Mouse (Mus musculus): ENCODE data around the gene Amph. TPM values are rescaled to one million over a fixed set of nuclear protein-coding genes. Genes with fewer than 3 reads are reported as not detected.

Amph gene
- total and polyA plus RNA-seq, 2 experiments from 2014 or later = 67.8 to 118 TPM

DNA sequence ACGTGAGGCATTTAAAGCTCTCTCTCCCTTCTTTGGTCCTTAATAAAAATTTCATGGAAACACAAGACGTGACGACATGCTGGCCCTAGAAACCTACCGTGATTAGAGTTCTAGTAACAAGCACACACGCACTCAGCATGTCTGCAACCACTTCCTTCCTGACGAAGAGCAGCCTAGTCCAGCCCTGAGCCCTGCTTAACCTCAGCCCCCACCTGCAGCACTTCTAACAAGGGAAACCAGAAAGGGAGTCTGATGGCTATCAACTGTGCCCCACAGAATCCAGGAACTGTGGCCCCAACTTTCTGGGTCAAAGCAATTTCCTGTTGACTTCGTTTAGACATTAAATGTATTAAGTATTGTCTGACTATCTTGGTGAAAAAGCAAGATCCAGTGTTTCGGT is 234.3 kb downstream of the Amph start:
- H3K36me3 ChIP-seq (ENCODE audit: insufficient read depth) = no peaks in the 10 kb centered on the region
- no peaks in the 10 kb centered on the region for H3K4me1 ChIP-seq (ENCODE audit: insufficient read depth)
- WGBS = 82% methylated on average over 8 of the region's 8 CpGs
- H3K27me3 ChIP-seq (ENCODE audit: insufficient read depth, low read length) = no peaks in the 10 kb centered on the region
- H3K27ac ChIP-seq (ENCODE audit: low read depth, low read length) = no peak overlapping the region
- H3K9me3 ChIP-seq (ENCODE audit: low read length) = no peaks in the 10 kb centered on the region
- no peak overlapping the region for H3K9ac ChIP-seq
- H3K4me2 ChIP-seq (ENCODE audit: low read depth) = no peak overlapping the region
- ATAC-seq (no peak), DNase-seq (no peak)
- TF ChIP-seq CTCF (IDR thresholded peaks at IDR 0.05; ENCODE audit: low read depth) = no peak
- no peak overlapping the region for H3K4me3 ChIP-seq (ENCODE audit: low read depth, low read length)

DNA sequence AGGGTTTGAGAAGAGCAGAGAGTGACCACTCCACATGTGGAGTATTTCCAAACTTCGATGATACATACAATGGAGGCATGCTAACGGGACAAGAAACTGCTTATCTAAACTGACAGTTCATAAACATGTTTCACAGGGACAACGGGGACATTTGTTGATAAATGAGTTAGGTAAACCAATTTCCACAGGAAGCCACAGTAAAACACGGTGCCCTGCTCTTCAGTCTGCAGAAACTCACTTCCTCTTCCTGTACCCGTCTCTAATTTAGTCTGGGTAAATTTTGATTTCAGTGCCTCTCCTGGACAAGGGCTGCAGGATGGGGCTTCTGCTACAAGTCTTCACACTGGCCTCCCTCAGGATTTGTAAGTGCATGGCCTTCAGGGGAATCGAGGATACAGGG is 242.0 kb downstream of the Amph start:
- no peak for ATAC-seq
- TF ChIP-seq CTCF (IDR thresholded peaks at IDR 0.05; ENCODE audit: low read depth) = no peak

DNA sequence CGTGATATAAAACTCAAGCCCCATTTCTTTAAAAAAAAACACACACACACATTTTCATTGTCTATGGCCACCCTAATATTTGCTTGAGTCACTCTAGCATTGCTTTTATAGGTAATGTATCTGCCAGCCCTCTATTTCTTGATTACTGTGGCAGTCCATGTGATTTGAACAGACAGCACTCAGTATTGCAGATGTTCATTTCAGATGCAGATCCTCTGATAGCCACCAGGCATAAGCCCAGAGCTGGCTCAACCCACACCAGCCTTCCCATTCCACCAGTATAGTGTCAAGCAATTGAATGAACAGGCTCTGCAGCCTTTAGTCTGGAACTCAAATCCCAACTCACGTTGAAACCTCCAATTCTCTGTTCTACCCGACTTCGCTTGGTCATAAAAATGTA is 246.8 kb downstream of the Amph start:
- ATAC-seq = no peak
- no peaks in the 10 kb centered on the region for H3K9me3 ChIP-seq (ENCODE audit: low read length)
- H3K27ac ChIP-seq (ENCODE audit: low read depth, low read length) = no peak overlapping the region
- no peaks in the 10 kb centered on the region for H3K4me1 ChIP-seq (ENCODE audit: insufficient read depth)
- TF ChIP-seq CTCF (IDR thresholded peaks at IDR 0.05; ENCODE audit: low read depth) = no peak
- no peak overlapping the region for H3K4me3 ChIP-seq (ENCODE audit: low read depth, low read length)
- no peak overlapping the region for H3K9ac ChIP-seq
- H3K27me3 ChIP-seq (ENCODE audit: insufficient read depth, low read length) = no peaks in the 10 kb centered on the region
- H3K36me3 ChIP-seq (ENCODE audit: insufficient read depth) = no peaks in the 10 kb centered on the region
- H3K4me2 ChIP-seq (ENCODE audit: low read depth) = no peak overlapping the region
- WGBS = 88% methylated on average over 4 of the region's 4 CpGs
- no peak for DNase-seq

More for the DNA sequence above, 242.0 kb downstream of the Amph start:
- H3K27ac ChIP-seq (ENCODE audit: low read depth, low read length) = no peak overlapping the region
- DNase-seq = no peak
- WGBS = 83% methylated on average over 6 of the region's 6 CpGs
- no peaks in the 10 kb centered on the region for H3K9me3 ChIP-seq (ENCODE audit: low read length)
- H3K27me3 ChIP-seq (ENCODE audit: insufficient read depth, low read length) = no peaks in the 10 kb centered on the region
- H3K9ac ChIP-seq = no peak overlapping the region
- no peaks in the 10 kb centered on the region for H3K4me1 ChIP-seq (ENCODE audit: insufficient read depth)
- no peak overlapping the region for H3K4me3 ChIP-seq (ENCODE audit: low read depth, low read length)
- H3K4me2 ChIP-seq (ENCODE audit: low read depth) = no peak overlapping the region
- H3K36me3 ChIP-seq (ENCODE audit: insufficient read depth) = no peaks in the 10 kb centered on the region

DNA sequence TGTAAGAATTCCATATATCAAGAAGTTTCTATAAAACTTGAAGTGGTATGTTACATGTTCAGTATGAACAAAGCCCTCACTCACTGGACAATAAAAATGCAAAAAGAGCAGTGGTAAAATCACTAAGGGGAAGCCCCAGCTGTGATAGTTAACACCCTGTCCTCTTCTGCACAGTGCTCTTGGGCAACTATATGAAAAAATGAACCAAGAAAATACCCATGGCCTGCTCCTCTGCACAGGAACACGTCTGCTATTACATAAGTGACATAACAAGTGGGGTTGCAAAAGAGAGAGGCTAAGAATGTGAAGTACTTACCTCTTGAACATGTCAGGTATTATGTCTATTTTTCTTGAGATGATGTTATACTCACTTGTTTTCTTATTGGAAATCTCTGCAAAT is 247.5 kb downstream of the Amph start:
- no peak for TF ChIP-seq CTCF (IDR thresholded peaks at IDR 0.05; ENCODE audit: low read depth)
- H3K4me3 ChIP-seq (ENCODE audit: low read depth, low read length) = no peak overlapping the region
- ATAC-seq (no peak), DNase-seq (no peak)
- WGBS = 66% methylated on average over 1 of the region's 1 CpGs
- no peak overlapping the region for H3K27ac ChIP-seq (ENCODE audit: low read depth, low read length)
- H3K27me3 ChIP-seq (ENCODE audit: insufficient read depth, low read length) = no peaks in the 10 kb centered on the region
- H3K9ac ChIP-seq = no peak overlapping the region
- H3K4me2 ChIP-seq (ENCODE audit: low read depth) = no peak overlapping the region
- H3K36me3 ChIP-seq (ENCODE audit: insufficient read depth) = no peaks in the 10 kb centered on the region
- H3K4me1 ChIP-seq (ENCODE audit: insufficient read depth) = no peaks in the 10 kb centered on the region
- no peaks in the 10 kb centered on the region for H3K9me3 ChIP-seq (ENCODE audit: low read length)

Other genes with a start within 250 kb of the Amph start
- 131 and 137 TPM in 2 replicates for gene Vps41, start 230.9 kb upstream of the Amph start, total RNA-seq (2014; rRNA removed)
- gene Vps41, start 230.9 kb upstream of the Amph start, polyA plus RNA-seq (2015; fragmentation: Nextera tagmentation; extraction: Ambion mirVana) = 102 and 105 TPM in 2 replicates

All from forebrain, postnatal 0 days (tissue).